Mouse (Mus musculus): Measurements from ENCODE around the gene Mitd1. TPM values are rescaled to one million over a fixed set of nuclear protein-coding genes. Genes with fewer than 3 reads are reported as not detected.

The Mitd1 gene
- polyA plus RNA-seq, 1 experiment from 2014 or later: 11.1 TPM

GRCm38 (mm10) chr1:37872131-37873067 is 17.8 kb downstream of the Mitd1 start:
- ATAC-seq: peak; percentile 95
- Histone ChIP-seq H3K36me3 (ENCODE audit: control insufficient read depth, insufficient read depth, low read length) (peaks cover 17% of the 10 kb centered on the region), H3K27me3 (replicated peaks; ENCODE audit: control insufficient read depth, insufficient read depth, low read length) (peaks cover 5% of the 10 kb centered on the region; the same call in 1 of the 2 replicates), H3K27ac (ENCODE audit: low read depth, low read length) (peak overlapping the region; percentile 71), H3K9me3 (ENCODE audit: control insufficient read depth, low read length) (peaks cover 10% of the 10 kb centered on the region; the same call in 1 of the 2 replicates), H3K9ac (ENCODE audit: low read depth, low read length) (peak overlapping the region; percentile 59), H3K4me1 (ENCODE audit: control insufficient read depth, insufficient read depth, low read depth, low read length) (peaks cover 13% of the 10 kb centered on the region), H3K4me2 (ENCODE audit: low read length) (peak overlapping the region; percentile 75), H3K4me3 (ENCODE audit: low read length) (peak overlapping the region; percentile 50)
- 7% methylated on average over 33 of the region's 33 CpGs for WGBS

GRCm38 (mm10) chr1:37871704-37872103 is 18.5 kb downstream of the Mitd1 start, which contains the start of gene Lipt1:
Gene Lipt1, plus strand, starts transcription at chr1:37871738.
- H3K4me1 ChIP-seq (ENCODE audit: control insufficient read depth, insufficient read depth, low read depth, low read length): peaks cover 13% of the 10 kb centered on the region
- peaks cover 17% of the 10 kb centered on the region for H3K36me3 ChIP-seq (ENCODE audit: control insufficient read depth, insufficient read depth, low read length)
- H3K4me2 ChIP-seq (ENCODE audit: low read length): peak within 1 kb of the TSS; percentile 75
- peak within 1 kb of the TSS; percentile 59 for H3K9ac ChIP-seq (ENCODE audit: low read depth, low read length)
- peaks cover 10% of the 10 kb centered on the region; the same call in 1 of the 2 replicates for H3K9me3 ChIP-seq (ENCODE audit: control insufficient read depth, low read length)
- H3K4me3 ChIP-seq (ENCODE audit: low read length): peak within 1 kb of the TSS; percentile 50
- WGBS: 8% methylated on average over 7 of the region's 7 CpGs
- peak; percentile 60 for ATAC-seq
- H3K27me3 ChIP-seq (replicated peaks; ENCODE audit: control insufficient read depth, insufficient read depth, low read length): peaks cover 5% of the 10 kb centered on the region; the same call in 1 of the 2 replicates
- H3K27ac ChIP-seq (ENCODE audit: low read depth, low read length): peak within 1 kb of the TSS; percentile 71

- Histone ChIP-seq H3K36me3 (ENCODE audit: control insufficient read depth, insufficient read depth, low read length) (no peaks in the 10 kb centered on the region), H3K4me3 (ENCODE audit: low read length) (no peak overlapping the region), H3K4me1 (ENCODE audit: control insufficient read depth, insufficient read depth, low read depth, low read length) (peaks cover 17% of the 10 kb centered on the region), H3K9ac (ENCODE audit: low read depth, low read length) (no peak overlapping the region), H3K9me3 (ENCODE audit: control insufficient read depth, low read length) (no peaks in the 10 kb centered on the region), H3K4me2 (ENCODE audit: low read length) (no peak overlapping the region), H3K27me3 (replicated peaks; ENCODE audit: control insufficient read depth, insufficient read depth, low read length) (peaks cover 5% of the 10 kb centered on the region; the same call in 1 of the 2 replicates), H3K27ac (ENCODE audit: low read depth, low read length) (no peak overlapping the region)
- WGBS: 61% methylated on average over 2 of the region's 2 CpGs
- ATAC-seq: no peak
These were observed 20.8 kb downstream of the Mitd1 start for GRCm38 (mm10) chr1:37869362-37869761.

DNA sequence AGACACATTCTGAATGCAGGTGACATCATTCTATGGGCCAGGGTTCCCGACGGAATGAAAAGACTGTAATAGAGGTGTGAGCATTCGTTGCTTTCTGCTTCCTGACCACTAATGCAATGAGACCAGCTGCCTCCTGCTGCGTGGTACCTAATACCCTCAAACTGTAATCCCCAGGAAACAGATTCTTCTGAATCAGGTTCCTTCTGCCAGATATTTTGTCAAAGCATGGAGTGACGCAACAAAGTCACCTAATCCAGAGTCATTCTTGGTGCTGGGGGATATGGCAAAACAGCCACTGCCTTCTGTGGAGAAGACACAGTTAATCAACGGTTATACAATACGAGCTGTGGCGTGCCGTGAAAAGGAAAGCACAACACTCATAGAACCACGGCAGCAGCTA is 21.6 kb downstream of the Mitd1 start:
- peaks cover 5% of the 10 kb centered on the region; the same call in 1 of the 2 replicates for H3K27me3 ChIP-seq (replicated peaks; ENCODE audit: control insufficient read depth, insufficient read depth, low read length)
- no peak for ATAC-seq
- no peak overlapping the region for H3K4me2 ChIP-seq (ENCODE audit: low read length)
- no peak overlapping the region for H3K4me3 ChIP-seq (ENCODE audit: low read length)
- 66% methylated on average over 10 of the region's 10 CpGs for WGBS
- H3K9ac ChIP-seq (ENCODE audit: low read depth, low read length): no peak overlapping the region
- no peaks in the 10 kb centered on the region for H3K36me3 ChIP-seq (ENCODE audit: control insufficient read depth, insufficient read depth, low read length)
- peaks cover 17% of the 10 kb centered on the region for H3K4me1 ChIP-seq (ENCODE audit: control insufficient read depth, insufficient read depth, low read depth, low read length)
- no peaks in the 10 kb centered on the region for H3K9me3 ChIP-seq (ENCODE audit: control insufficient read depth, low read length)
- H3K27ac ChIP-seq (ENCODE audit: low read depth, low read length): no peak overlapping the region

DNA sequence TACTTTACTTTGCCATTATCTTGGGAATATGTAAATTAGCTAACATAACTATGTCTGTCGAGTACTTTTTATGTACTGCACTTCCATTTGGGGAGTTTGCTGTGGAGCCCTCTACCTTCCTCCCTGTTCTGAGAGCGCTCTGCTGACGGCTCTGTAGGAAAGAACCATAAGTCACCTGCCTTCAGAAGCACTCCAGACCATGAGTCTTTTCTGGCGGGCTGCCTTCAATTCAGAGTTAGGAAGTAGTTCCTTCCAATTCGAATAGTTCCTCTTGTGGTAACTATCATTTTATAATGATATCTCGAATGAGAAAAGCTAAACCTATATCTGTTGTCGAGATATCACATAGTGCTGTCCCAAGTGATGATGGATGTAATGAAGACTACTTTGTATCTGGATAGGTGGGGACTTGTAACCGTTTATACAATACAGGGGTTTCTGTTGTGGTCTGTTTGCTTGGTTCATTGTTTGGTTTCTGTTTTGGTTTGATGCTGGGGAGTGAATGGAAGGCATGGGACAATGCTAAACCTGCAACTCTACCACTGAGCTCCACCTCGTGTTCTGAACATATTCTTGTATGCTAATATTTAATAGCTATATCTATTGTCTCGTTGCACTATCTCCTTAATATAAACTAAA is 22.4 kb downstream of the Mitd1 start:
- WGBS: 78% methylated on average over 10 of the region's 10 CpGs
- no peak overlapping the region for H3K4me2 ChIP-seq (ENCODE audit: low read length)

GRCm38 (mm10) chr1:37867056-37867455 is 23.2 kb downstream of the Mitd1 start:
- WGBS: 77% methylated on average over 1 of the region's 1 CpGs
- no peak overlapping the region for H3K27ac ChIP-seq (ENCODE audit: low read depth, low read length)

More for the DNA sequence above, 22.4 kb downstream of the Mitd1 start:
- peaks cover 11% of the 10 kb centered on the region for H3K4me1 ChIP-seq (ENCODE audit: control insufficient read depth, insufficient read depth, low read depth, low read length)
- H3K9me3 ChIP-seq (ENCODE audit: control insufficient read depth, low read length): no peaks in the 10 kb centered on the region
- H3K27me3 ChIP-seq (replicated peaks; ENCODE audit: control insufficient read depth, insufficient read depth, low read length): peaks cover 5% of the 10 kb centered on the region; the same call in 1 of the 2 replicates
- no peak overlapping the region for H3K27ac ChIP-seq (ENCODE audit: low read depth, low read length)
- no peaks in the 10 kb centered on the region for H3K36me3 ChIP-seq (ENCODE audit: control insufficient read depth, insufficient read depth, low read length)
- no peak overlapping the region for H3K9ac ChIP-seq (ENCODE audit: low read depth, low read length)
- H3K4me3 ChIP-seq (ENCODE audit: low read length): no peak overlapping the region
- no peak for ATAC-seq

GRCm38 (mm10) chr1:37866286-37866685 is 23.9 kb downstream of the Mitd1 start, which contains the start of gene Tsga10:
Gene Tsga10, minus strand, starts transcription at chr1:37866429.
- 85% methylated on average over 6 of the region's 6 CpGs for WGBS
- Histone ChIP-seq H3K9ac (ENCODE audit: low read depth, low read length) (peak within 1 kb of the TSS; percentile 86), H3K27ac (ENCODE audit: low read depth, low read length) (peak within 1 kb of the TSS; percentile 94), H3K27me3 (replicated peaks; ENCODE audit: control insufficient read depth, insufficient read depth, low read length) (peaks cover 5% of the 10 kb centered on the region; the same call in 1 of the 2 replicates), H3K9me3 (ENCODE audit: control insufficient read depth, low read length) (no peaks in the 10 kb centered on the region), H3K4me2 (ENCODE audit: low read length) (peak within 1 kb of the TSS; percentile 86), H3K4me3 (ENCODE audit: low read length) (peak within 1 kb of the TSS; percentile 76), H3K36me3 (ENCODE audit: control insufficient read depth, insufficient read depth, low read length) (no peaks in the 10 kb centered on the region), H3K4me1 (ENCODE audit: control insufficient read depth, insufficient read depth, low read depth, low read length) (peaks cover 4% of the 10 kb centered on the region)
- no peak for ATAC-seq

More at GRCm38 (mm10) chr1:37867056-37867455, 23.2 kb downstream of the Mitd1 start:
- Histone ChIP-seq H3K36me3 (ENCODE audit: control insufficient read depth, insufficient read depth, low read length) (no peaks in the 10 kb centered on the region), H3K9me3 (ENCODE audit: control insufficient read depth, low read length) (no peaks in the 10 kb centered on the region), H3K4me1 (ENCODE audit: control insufficient read depth, insufficient read depth, low read depth, low read length) (peaks cover 8% of the 10 kb centered on the region), H3K4me2 (ENCODE audit: low read length) (no peak overlapping the region), H3K9ac (ENCODE audit: low read depth, low read length) (no peak overlapping the region), H3K4me3 (ENCODE audit: low read length) (no peak overlapping the region), H3K27me3 (replicated peaks; ENCODE audit: control insufficient read depth, insufficient read depth, low read length) (peaks cover 5% of the 10 kb centered on the region; the same call in 1 of the 2 replicates)
- no peak for ATAC-seq

DNA sequence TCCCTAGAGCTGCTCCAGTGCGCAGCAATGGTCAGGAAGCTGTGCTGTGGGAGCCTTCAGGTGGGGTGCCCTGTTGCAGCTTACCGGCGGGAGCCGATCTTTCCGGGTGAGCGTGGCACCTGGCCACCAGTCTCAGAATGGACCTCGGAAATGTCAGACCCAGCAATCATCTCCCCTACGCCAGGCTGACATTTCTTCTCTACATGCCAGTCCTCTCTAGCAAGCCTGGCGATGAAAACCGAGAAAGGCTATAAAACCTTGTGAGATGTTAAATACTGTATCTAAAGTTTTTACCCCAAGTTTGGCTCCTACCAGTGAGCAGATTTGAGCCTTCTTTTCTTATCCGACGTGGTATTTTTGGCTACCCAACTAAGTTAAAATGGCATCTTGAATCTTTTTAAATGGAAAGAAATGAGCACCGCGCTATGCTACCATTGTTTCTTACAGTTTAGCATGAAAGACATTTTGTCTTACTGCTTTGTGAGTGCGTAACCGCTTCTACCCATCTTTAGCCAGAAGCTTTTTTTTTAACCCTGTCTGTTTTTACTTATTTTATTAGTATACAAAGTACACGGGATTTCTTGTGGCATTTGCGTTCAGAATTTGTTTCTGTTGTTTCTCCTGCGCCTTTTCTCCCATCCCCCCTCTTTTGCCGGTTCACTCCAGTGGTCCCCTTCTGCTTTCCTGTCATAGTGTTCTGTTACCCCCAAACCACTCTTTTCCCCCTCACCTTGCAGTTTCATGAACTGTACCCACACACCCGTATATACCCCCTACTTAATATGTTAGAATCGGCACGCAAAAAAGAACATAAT is 24.6 kb downstream of the Mitd1 start:
- Histone ChIP-seq H3K36me3 (ENCODE audit: control insufficient read depth, insufficient read depth, low read length) (no peaks in the 10 kb centered on the region), H3K27me3 (replicated peaks; ENCODE audit: control insufficient read depth, insufficient read depth, low read length) (peaks cover 5% of the 10 kb centered on the region; the same call in 1 of the 2 replicates), H3K27ac (ENCODE audit: low read depth, low read length) (peak overlapping the region; percentile 94), H3K9ac (ENCODE audit: low read depth, low read length) (peak overlapping the region; percentile 86), H3K4me3 (ENCODE audit: low read length) (peak overlapping the region; percentile 76), H3K4me1 (ENCODE audit: control insufficient read depth, insufficient read depth, low read depth, low read length) (peaks cover 4% of the 10 kb centered on the region), H3K4me2 (ENCODE audit: low read length) (peak overlapping the region; percentile 86), H3K9me3 (ENCODE audit: control insufficient read depth, low read length) (no peaks in the 10 kb centered on the region)
- ATAC-seq: no peak
- WGBS: 11% methylated on average over 23 of the region's 23 CpGs
